Mouse (Mus musculus) testis, adult 2 months (tissue): Measurements from ENCODE around the gene Mpp3.

Experiments used
- CTCF ChIP-seq: fragments of 200-500 bp; IDR thresholded peaks from 2 replicates; pipeline ENCODE4 v1.5.1; 2012; ENCODE audit warnings: low read depth, mild to moderate bottlenecking, inconsistent platforms, low read length, moderate library complexity; ENCODE audit not compliant: control insufficient read depth, insufficient read depth, insufficient replicate concordance
- POLR2A ChIP-seq: fragments of 200-500 bp; IDR thresholded peaks from 2 replicates; pipeline ENCODE4 v1.6.1; 2012; ENCODE audit warnings: low read depth, mild to moderate bottlenecking, inconsistent platforms, low read length, moderate library complexity; ENCODE audit not compliant: control insufficient read depth

GRCm38 (mm10) chr11:101981850-101982249, 46.4 kb downstream of the Mpp3 start:
- TF ChIP-seq CTCF (no peak), POLR2A (no peak)
